Mouse (Mus musculus) lung, adult 18-20 months (tissue): ENCODE data around the gene Rnf216.

Experiments
- DNase-seq, 2 experiments: peaks; one replicate each; pipeline ENCODE4 v3.0.0; 2022; ENCODE audit warnings: mixed read lengths in 2 of 2

The Rnf216 gene

GRCm38 (mm10) chr5:142958464-142958863 is 154.3 kb downstream of the Rnf216 start:
- no peak for DNase-seq

GRCm38 (mm10) chr5:142956956-142957703 is 155.7 kb downstream of the Rnf216 start:
- no peak for DNase-seq

GRCm38 (mm10) chr5:142953641-142954040 is 159.2 kb downstream of the Rnf216 start:
- DNase-seq: no peak

- no peak for DNase-seq
Observed at GRCm38 (mm10) chr5:142950405-142950804, 162.4 kb downstream of the Rnf216 start.

- no peak for DNase-seq
Observed at GRCm38 (mm10) chr5:142949580-142949979, 163.2 kb downstream of the Rnf216 start.

GRCm38 (mm10) chr5:142947460-142947859 is 165.3 kb downstream of the Rnf216 start:
- DNase-seq: no peak

- no peak for DNase-seq
Observed at GRCm38 (mm10) chr5:142944979-142945682, 167.7 kb downstream of the Rnf216 start.
